Mouse (Mus musculus) urinary bladder, postnatal 36 days (tissue): Measurements from ENCODE around the gene Kdm6b.

Source experiments
- DNase-seq, 2 experiments: peaks; one replicate each; pipeline ENCODE4 v3.0.0; 2022; ENCODE audit warnings: low spot score in 2 of 2, mixed read lengths in 1 of 2

Kdm6b gene

GRCm38 (mm10) chr11:69389531-69390399, 23.7 kb downstream of the Kdm6b start:
- DNase-seq, result peak in 1 of 2 experiments; percentile 75

DNA sequence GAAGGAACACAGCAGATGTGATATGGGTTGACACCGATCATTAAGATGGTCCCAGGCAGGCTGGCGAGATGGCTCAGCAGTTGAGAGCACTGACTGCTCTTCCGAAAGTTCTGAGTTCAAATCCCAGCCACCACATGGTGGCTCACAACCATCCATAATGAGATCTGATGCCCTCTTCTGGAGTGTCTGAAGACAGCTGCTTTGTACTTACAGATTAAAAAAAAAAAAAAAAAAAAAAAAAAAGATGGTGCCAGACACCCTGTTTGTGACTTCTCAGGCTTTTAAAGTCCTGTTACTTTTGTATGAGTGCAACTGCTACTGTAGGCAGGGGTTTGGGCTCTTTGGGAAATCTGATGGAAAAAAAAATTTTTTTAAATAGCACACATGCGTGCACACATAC, 24.8 kb downstream of the Kdm6b start:
- DNase-seq, result no peak

DNA sequence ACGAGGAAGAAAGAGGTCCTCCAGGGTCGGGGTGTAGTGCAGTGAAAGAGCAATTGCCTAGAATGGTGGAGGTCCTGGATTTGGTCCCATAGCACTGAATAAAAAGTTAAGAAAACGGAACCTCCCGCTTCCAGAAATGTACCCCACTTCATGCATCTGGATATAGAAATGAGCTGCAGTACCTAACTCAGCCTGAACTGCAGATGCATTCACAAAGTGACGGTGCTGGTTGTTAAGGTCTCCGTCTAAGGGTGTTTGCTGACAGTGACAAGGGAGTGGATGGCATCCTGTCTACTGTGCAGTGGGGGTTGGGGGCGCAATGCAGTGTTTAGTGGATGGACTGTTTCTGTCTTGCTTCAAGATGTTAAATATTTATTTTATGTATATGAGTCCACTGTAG, 26.7 kb downstream of the Kdm6b start:
- DNase-seq, result no peak

DNA sequence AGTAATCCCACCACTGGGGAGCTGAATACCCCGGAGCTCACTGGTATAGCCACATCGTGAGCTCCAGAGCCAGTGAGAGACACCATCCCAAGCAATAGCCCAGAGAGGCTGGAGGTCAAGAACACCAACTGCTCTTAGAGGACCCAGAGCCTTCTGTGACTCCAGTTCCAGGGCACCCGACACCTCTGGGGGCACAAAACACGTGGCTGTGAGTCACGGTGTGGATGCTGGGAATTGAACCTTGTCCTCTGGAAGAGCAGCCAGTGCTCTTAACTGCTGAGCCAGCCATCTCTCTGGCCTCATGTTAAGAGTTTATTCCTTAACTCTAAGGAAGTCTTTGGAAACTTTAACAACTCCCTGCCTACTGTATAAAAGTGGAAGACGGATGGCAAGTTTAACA, 28.5 kb downstream of the Kdm6b start:
- DNase-seq, result no peak

DNA sequence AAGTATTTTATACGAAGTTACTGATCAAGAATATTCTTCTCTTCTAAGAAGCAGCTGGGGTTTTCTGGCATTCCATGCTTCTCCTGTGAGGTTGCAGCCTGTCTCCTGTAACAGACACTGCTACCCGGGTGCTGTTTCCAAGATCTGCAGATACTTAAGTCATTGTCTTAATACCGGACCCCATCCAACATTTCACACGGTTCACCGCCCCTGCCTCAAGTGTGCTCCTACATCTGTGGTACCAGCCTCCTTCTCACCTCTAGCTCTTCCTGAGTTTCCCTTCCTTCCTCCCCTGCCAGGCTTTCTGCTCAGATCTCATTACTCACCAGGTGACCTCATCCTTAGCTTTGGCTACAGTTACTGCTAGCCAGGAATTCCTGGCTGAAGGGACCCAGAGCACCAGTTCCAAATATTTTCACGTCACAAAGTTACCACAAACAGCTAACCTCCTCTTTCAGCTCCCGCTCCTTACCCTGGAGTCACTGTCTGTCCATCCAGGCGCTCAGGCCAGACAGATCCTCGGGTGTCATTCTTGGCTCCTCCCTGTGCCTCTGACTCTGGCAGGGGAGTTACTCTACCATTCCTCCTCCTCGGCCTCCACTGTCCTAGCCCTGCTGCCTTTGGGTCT, 30.9 kb downstream of the Kdm6b start:
- DNase-seq, result no peak

DNA sequence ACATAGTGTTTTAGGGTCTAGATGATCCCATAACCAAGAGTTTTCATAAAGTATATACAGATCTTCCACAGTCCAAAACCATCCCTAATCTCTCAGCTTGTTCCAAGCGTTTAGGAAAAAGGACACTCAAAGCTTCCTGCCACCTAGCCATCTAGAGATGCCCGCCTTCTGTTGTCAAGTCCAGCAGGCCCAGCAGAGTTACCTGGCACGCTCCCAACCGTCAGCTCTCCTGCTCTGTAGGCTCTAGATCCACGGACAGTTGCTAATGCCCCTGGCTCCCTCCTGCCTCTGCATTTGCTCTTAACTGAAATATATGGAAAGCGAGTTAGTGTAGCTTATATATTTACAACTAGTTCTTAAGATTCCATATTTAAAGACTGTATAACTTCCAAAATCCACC, 32.1 kb downstream of the Kdm6b start:
- no peak for DNase-seq

DNA sequence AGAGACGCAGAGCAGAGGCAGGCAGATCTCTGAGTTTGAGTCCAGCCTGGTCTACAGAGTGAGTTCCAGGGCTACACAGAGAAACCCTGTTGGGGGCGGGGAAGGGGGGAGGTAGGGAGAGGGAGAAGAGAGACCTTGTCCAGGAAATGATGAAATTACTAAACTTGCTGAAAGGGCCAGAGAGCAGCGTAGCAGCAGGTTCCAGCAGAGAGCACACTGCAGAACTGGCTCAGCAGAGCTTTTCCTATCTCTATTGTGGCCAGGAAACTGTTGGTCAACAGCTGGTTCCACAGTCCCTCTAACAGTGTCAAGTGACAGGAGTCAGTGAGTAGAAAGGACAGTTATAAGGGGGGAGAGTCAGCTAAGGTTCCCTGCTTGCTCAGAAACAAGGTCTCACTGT, 33.9 kb downstream of the Kdm6b start:
- DNase-seq, result no peak

DNA sequence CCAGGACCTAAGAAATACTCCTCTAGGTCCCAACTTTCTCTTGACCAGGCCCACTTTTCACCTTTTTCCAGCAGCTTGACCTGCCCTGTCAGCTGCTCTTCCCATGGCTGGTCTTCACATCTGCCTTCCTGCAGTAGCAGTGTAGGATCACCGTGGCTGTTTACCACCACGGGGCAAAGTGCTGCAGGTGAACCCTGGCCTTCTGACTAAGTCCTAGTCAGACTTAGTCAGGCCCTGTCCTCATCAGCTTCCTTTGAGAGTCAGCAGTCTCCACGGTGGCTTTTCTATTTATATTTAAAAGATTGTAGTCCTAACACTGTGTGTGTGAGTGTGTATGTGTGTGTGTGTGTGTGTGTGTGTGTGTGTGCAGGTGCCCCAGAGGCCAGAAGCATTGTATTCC, 35.7 kb downstream of the Kdm6b start:
- no peak for DNase-seq

DNA sequence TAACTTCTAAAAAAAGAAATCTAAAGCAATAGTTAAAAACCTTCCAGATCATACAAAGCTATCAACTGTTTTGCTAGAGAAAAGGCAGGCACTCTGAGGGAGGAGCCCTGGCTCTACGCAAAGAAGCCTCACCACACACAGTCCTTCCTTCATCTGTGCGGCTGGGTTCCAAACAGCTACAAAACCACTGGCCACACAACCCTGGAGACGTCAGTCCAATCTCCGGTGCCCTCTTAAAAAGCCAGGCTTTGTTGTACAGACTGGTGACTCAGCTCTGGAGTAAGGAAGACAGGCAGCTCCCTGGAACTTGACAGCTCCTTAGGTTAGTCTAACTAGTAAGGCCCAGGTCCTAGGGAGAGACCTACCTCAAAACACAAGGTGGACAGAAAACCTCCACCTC, 37.8 kb downstream of the Kdm6b start:
- no peak for DNase-seq

DNA sequence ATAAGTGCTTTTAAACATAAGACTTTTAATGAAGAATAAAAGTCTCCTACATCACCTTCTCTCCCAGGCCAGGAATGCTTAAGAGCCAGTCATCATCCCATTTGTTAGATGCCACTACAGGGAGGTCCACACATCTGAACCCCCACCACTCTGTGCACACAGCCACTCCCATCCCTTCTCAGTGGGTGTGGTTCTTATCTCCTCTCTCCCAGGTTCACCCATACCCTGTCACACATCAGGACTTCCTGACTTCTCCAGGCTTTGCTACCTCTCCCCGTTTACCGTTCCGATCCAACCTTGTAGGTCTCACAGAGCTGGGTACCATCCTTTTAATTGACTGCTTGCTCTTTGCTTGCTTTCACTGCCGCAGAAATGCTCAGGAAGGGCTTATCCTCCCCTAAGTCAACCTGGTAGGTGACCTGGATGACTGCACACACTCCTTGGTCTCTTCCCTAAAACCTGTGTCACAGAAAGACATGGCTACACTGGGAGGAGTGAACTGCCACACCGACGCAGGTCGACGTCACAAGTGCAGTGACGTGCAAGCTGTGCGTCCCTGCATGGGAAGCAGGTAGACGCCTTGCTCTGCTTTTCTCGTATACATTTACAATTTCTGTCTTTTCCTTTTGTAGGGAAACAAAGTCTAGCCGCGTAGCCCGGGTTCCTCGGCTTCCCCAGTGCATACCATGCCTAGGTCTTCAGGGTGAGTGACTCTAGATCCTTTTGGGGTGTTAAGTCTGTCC, 40.1 kb downstream of the Kdm6b start:
- no peak for DNase-seq

GRCm38 (mm10) chr11:69372780-69373170, 40.7 kb downstream of the Kdm6b start:
- no peak for DNase-seq

DNA sequence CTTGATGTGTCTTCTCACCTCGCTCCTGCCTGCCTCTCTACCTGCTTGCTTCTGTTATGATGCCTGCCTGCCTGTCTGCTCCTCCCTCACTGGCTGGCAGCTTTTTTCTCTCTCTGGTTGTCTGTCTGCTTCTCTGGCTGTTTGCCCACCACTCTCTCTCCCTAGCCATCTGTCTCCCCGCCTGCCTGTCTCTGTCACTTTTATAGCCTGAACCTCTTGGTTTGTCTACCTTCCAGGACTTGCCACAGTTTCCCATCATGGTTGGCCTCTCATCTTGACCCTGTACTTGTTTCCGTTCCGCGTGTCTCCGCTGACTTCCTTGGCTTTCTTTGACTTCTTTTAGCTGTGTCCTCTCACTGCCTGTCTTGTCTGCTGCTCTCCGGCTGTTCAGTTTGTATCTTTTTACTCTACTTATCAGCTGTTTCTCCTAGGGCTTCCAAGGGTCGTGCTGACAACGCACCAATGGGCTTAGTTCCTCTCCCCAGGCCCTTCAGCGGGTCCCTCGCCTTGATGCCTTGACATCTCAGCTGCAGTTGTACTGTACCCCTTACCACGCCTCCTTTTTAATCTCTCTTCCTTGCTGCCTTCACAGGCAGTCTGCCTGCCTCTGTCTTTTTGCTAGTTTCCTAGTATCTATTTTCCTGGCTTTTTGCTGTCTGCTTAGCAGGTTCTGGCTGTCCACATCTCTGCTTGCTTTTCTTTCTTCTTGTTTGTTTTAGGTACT, 41.3 kb downstream of the Kdm6b start:
- DNase-seq, result no peak

DNA sequence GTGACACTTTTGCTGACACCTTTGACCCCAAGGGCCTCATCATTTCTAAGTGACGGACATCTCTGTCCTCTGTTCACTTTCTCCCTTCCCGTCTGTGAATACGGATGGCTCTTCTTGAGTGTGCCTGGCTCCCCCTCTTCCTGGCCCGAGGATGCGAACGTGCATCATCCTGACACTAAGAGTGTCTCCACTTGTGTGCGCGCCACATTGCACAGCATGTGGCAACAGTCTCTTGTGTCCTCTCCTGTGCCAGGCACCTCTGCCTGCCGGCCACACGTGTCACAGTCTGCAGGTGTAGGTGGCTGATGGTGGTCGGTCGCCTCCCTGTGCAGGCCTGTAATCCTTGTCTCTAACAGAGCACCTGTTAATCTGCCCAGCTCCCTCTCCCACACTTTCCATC, 41.9 kb downstream of the Kdm6b start:
- DNase-seq, result no peak

GRCm38 (mm10) chr11:69370817-69371215, 42.7 kb downstream of the Kdm6b start:
- no peak for DNase-seq

DNA sequence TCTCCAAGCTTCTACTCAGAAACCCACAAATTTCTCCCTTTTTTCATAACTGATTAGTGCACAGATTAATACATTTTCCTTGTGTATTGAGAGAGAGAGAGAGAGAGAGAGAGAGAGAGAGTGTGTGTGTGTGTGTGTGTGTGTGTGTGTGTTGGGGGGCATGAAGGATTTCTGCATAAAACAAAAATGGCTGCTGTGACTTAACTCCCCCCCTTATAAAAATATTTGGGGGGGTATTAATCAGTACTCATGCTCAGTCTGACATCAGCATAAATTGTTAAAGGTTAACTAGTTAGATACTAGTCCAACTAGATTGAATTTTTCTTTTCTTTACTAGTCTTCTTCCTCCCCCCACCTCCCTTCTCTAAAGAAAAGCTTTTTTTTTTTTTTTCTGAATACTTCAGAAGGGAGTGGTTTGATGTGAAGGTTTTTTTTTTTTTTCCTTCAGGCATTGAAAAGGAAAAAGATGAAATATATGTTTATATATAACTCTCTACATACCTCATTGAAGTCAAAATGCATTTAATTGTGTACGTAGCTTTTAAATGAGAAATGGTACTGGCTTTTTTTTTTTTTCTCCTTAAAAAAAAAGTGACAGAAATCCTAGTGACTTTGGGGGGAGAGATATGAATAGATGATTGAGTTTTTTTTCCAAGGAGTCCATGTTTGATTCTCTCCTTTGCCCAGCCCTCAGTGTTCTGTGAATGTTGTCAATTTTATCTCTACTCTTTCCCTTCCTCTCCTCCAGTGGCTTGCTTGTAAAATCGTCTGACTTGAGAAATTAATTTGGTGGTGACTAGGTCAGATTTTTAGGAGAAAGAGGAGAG, 43.3 kb downstream of the Kdm6b start:
- no peak for DNase-seq

DNA sequence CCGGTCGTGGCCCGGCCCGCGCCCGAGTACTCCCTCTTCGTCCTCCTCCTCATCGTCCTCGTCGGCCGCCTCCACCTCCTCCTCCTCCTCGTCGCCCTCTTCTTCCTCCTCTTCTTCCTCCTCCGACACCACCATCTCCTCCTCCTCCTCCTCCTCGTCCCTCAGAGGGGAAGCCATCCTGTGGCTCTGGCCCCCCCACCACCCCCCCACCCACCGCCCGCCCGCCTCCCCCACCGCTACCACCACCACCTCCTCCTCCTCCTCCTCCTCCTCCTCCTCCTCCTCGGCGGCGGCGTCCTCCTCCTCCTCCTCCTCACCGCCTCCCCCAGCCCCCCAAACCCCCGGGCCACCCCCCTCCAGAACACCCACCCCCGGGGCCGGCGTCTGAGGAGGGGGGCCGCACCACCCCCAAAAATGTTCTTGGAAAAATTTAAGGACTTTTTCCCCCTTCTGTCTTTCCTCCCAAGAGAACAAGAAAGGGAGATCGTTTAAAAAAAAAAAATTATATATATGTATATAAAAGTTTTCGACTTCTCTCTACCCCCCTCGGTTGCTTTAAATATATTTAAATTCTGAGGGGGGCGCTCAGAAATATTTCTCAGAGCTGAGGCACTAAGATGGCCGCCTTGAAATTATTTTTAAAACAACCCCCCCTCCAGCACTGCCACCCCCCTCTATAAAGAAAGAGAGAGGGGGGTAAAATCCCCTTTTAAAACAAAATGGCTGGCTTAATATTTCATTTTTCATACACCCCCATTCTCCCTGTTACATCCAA, 44.1 kb downstream of the Kdm6b start, which contains the start of gene Chd3:
Gene Chd3, minus strand, starts transcription at position 192 of the 775 bp plus-strand sequence.
- DNase-seq, result no peak

- peak; percentile 24 to 30 for DNase-seq
These were observed 44.9 kb downstream of the Kdm6b start for GRCm38 (mm10) chr11:69368356-69369214.

GRCm38 (mm10) chr11:69367616-69368355, 45.7 kb downstream of the Kdm6b start:
- DNase-seq, result peak; percentile 11 to 13
